Mouse (Mus musculus) heart, adult 8-10 months (tissue): Measurements from ENCODE around the gene Krt18. TPM values are rescaled to one million over a fixed set of nuclear protein-coding genes. Genes with fewer than 3 reads are reported as not detected.

Source experiments
- DNase-seq: peaks from one replicate; pipeline ENCODE4 v3.0.0; 2022; ENCODE audit warnings: low spot score
- total RNA-seq, 4 experiments: library from RNA; stranded (reverse); gene quantifications; 2 replicates each; pipeline ENCODE4 v1.2.4; 2022

The Krt18 gene
- total RNA-seq, 4 experiments from 2014 or later = 1.9 to 3.9 (median 2.5) TPM

DNA sequence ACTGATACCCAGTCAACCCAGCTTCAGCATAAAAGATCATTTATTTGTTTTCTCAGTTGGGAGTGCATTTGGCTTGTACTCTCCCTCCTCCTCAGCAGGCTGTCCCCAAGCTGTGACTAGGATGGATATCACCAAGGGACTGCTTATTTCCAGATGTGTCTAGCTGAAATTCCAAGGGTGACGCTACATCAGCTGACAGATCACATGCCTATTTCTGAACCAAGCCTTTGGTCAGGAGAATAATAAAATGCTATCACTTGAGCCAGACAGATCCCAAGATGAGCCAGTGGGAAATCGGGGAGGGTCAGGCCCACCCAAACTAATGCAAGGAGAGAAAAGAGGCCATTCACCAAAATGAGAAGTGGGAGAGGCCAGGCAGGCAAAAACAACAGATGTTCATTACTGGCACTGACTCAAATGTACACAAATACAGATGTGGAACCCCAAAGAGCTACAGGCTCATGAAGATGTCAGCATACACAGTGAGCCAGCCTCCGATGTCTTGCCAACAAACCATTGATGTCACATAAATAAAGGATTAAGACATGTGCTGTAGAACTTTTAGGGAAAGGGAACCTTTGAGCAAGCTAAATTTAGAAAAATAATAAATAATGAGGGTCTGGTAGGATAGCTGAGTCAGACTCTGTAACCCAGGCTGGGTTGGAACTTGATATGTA is 17.3 kb upstream of the Krt18 start:
- no peak for DNase-seq

DNA sequence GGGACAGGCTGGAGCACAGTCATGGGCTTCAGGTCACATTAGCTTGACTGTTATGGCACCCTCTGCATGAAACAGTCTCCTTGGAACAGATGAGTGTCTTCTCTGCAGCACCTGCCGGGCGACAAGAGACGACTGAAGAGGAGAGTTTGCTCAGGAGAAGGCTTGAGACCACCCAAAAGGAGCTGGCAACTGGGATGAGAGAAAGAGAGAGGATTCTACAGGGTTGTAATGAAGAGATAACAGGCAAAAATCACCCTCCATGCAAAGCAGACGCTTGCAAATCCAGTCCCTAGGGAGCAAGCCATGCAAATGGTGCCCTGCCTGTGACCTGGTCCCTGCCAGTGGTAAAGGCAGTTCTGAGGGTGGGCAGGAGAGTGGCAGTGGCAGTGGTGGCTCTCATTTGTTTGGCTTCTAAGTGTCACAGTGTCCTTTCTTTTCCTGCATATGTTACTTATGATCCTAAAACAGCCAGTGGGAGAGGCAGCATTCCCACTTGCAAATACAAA is 15.7 kb upstream of the Krt18 start:
- no peak for DNase-seq

DNA sequence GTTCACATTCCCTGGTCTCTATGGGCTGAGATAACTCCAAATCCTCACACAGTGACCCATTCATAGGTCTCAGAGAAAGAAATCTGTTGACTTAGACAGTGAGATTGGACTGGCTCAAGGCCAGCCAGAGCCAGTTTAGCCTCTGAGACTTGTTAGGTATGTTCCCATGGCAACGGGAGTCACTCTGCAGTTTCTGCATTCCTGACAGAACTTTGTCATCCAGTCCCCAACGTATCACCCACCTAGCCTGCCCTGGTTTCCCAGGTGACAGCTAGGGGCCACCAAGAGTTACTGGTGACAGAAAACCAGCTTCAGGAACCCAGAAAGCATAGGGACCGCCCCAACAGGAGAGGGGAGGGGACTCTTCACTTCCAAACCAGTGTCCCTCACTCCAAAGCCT is 14.3 kb upstream of the Krt18 start:
- DNase-seq = no peak

DNA sequence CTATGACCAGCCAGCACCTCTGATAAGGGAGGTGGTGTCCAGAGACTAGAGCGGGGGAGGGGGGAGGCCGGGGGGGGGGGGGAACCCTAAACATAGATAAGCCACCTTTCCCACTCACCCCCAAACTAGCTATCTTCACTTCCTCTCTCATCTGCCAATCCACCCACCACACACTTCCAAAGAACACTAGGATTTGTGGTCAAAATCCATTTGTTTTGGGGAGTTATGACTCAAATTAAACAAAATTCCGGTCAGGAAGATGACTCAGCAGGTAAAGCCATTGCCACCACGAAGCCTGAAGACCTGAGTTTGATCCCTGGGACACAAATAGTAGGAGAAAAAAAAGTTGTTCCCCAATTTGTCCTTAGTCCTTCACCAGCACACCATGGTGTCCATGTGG is 13.1 kb upstream of the Krt18 start:
- no peak for DNase-seq

DNA sequence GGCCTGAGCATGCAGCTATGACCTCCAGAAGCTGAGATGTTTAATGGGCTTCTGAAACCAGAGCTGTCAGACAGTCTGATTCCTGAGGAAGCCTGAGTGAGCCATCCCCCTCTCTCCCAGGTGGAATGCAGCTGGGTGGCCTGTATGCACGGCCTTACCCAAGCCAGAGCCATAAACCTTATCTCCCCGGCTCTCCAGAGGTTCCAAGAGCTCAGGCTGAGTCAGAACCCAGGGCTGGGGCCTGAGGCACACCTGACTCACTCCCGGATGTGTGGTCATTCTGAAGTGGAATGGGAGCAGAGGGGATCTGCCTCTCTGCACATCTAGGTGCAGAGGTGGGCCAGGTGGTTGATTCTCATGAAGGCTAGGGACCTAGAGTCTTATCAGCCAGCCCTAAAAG is 11.9 kb upstream of the Krt18 start:
- DNase-seq = no peak

DNA sequence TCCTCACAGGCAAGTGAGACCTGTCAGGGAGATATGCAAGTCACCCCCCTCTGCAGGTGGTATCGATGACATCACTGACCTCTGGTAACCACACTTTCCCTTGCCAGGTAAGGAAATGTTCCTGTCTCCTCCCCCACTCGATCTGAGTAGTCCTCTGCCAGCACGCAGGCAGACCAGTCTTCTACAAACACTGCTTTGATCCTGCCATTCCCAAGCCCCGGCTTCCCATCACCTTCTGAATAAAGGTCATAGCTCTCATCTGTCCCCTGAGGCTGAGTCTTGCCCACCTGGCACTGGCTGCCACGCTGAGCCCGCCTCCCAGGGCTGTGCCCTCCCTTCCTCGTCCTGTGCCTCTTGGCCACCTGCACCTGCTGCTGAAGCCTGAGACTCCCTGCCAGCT is 11.2 kb upstream of the Krt18 start:
- DNase-seq = no peak

DNA sequence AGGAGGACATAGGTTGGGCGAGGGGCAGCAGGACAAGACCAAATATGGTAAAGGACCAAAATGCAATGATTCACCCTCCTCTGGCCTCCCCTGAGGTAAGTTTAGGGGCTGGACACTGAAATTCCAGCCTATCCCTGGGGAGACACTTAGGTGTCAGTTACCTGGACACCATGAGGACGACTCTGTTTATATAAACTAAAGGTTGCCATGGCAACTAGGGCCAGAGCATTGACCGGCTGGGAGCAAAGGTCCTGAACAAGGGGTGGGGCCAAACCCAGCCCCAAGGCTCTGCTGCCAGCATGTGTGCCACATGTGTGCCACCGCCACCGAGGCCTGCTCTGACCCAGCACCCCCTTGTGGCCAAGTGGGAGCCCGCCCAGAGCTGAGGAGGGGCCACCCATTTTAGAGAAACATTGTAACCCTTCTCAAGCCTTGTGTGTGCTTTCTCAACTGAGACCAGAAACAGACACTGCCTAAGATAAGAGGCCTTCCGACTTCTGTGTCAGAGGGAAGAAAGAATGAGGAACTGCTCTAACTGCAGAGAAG is 10.0 kb upstream of the Krt18 start:
- DNase-seq = no peak

DNA sequence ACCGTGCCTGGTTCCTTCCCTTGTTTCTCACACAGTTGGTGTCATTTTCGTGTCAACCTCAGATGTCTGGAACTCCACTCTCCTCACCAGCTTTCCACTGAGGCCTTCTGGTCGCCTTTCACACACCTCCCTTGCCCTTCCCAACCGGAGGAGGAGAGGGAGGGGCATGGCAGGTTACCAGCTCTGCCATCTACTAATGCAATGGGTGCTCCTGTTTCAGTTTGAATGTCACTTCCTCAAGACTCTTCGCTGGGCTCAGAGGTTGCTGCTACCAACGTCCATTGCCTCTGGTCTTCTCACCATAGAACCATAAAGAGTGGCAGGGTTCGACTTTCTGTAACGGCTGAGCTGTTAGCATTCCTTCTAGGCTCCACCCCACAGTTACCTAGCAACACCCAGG is 5.5 kb upstream of the Krt18 start:
- no peak for DNase-seq

DNA sequence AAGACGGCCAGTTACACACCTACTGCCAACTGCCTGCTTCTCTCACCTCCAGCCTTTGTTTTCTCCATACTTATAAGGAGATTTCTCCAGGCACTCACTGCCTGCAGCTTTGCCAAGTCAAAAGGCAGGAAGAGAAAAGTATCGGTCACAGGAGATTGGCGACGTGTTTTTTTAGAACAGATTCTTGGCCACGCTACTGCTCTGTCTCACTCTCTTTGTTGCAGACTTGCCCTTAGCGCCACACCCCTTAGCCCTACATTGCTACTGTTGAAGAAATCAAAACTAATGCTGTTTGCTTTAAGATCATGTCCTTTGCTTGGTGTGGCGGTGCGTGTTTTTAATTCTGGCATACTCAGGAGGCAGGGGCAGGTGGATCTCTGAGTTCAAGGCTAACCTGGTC is 4.1 kb upstream of the Krt18 start:
- DNase-seq = no peak

DNA sequence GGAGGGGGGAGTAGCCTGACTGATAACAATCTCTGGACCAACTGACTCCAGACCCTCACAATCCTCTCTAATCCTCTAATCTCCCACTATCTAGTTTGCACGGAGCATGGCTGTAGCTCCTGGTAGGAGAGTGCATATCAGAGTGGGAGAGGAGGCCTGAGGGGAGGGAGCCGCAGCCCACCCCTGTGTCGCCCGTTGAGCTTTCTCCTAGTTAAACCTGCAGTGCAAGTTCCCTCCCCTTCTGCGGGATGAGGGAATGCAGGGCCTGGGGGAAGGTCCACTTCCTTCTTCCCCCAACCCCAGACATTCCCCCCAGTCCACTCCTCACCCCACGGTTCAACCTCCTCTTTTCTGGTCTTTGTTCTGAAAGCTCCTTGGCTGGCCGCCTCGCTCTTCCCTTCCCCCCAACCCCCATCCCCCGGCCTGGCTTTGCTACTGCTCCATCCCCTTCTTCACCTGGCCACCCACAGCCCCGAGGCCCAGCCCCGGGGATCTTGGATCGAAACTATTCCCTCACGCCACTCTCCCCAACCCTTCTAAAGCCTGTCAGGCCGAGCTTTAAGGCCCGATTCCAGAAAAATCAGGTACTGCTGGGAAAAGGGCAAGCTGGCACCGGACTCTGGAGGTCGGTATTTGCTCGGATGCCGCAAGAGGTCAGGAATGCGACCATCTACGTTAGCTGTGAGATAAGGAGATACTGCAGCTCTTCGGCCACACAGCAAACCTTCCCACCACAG is 2.7 kb upstream of the Krt18 start:
- no peak for DNase-seq

DNA sequence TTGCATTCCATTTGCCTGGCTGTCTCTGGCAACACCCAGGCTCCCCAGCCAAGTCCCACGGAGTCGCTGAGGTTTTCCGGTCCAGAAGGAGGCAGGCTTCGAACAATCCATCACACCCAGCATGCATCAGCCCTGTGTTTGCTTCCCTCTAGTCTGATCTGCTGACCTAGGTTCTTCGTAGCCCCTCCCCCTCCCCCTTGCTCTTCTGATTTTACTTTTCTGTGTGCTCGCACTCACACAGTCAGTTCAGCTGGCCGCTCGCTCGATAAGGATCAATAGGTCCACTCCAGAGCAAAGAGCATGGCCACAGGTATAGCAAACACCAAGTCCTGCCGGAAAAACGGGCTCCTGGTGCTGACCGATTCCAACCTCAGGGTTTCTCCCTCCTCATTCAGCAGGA is 1.6 kb upstream of the Krt18 start:
- no peak for DNase-seq

DNA sequence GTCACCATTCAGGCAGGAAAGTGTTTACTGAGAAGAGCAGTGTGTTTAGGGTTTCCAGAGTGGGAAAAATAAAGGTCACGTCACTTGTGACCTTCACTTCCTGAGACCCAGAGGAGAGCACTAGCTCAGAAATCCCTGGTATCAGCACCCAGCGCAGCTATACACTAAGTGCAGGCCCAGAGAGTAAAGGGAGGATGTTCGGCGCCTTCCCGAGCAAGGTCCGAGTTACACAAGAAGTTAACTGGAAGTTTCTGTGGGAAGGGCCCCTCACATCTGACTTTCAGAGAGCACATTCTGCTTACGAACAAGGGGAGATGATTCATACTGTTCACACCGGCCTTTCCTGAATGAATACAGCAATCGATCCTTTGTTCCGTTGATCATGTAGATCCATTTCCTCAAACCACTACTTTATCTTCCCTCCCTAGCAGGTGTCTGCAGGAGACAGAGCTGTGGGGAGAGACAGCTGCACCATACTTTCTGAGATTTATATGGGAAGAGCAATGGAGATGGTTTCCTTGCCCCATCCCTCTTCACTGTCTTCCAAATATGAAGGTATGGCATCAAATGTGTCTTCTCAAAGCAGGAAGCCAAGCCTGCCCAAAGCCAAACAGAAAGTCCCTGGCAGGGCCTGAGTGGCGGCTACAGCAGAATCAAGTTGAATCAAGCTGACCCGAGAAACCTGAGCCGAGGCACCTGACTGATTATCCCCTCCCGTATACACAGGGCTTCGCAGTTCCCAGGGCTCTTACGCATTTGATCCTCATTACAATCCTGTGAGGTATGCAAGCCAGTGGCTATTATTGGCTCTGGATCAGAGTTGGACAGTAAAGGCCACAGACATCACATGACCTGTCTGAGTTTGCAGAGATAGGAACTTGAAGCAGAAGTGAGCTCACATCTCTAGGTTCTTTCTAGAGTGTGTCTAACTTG is 6.4 kb downstream of the Krt18 start:
- no peak for DNase-seq

DNA sequence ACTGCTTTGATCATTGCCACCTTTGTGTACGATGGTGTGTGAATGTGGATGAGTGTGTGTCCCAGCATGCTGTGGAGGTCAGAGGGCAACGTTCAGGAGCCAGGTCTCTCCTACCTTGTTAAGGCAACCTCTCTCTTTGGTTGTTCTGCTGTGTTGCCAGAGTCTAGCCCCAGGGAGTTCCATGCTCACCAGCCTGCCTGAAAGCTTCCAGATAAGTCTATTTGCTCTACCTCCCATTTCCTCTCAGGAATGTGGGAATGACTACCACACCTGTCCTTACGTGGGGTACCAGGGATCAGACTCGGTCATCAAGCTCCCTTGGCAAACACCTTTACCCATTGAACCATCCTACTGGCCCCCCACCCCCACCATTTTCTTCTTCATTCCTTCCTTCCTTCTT is 12.3 kb downstream of the Krt18 start:
- DNase-seq = no peak

DNA sequence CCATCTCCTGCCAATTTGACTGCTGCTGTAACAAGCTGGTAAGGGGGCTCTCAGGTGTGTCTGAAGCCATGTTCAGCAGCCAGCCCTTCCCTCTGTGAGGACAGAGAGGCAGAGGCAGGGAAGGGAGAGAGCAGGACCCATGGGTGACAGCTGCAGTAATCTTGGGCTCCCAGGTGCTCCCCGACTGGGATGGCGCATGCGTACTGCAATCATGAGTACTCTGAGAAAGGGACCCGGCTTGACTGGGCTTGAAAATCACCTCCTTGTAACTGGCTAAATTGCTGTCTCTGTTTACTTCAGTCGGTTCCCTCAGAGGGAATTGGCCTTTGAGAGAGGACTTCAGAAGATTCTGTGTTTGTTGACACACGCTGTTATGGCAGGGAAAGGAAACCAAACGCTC is 14.0 kb downstream of the Krt18 start:
- DNase-seq = no peak

DNA sequence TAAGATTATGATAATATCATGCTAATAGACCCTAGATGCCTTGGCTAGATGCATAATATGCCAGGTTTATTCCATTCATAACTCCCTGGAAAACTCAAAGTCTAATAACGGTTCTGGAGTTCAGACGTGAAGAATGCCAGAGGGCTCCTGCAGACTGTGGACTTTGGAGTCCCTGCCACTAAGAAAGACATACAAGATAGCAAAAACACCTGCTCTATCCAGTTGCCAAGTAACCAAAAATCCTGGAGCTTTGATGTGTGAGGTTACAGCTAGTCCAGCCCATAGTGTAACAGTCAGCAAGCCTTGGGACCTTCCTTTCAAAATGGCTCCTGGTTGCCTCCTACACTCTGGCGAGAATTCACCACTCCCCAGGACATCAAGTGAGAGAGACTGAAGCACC is 16.8 kb downstream of the Krt18 start:
- DNase-seq = no peak

DNA sequence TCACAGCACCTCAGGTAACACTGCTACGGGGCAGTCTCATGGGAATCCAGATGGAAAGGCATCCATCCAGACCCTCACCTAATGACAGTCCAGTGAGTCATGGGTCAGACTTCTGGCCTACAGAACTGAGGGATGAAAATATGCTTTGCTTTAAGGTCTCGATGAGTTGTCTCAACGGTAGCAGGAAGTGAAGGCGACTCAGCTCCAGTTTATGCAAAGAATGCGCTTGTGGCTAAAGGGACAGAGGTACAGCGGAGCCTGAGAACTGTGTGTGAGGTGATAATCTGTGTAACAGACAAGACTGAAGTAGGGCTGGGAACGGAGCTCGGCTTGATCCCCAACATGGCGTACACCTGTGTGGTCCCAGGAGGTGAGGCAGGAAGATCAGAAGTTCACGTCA is 17.7 kb downstream of the Krt18 start:
- DNase-seq = no peak

DNA sequence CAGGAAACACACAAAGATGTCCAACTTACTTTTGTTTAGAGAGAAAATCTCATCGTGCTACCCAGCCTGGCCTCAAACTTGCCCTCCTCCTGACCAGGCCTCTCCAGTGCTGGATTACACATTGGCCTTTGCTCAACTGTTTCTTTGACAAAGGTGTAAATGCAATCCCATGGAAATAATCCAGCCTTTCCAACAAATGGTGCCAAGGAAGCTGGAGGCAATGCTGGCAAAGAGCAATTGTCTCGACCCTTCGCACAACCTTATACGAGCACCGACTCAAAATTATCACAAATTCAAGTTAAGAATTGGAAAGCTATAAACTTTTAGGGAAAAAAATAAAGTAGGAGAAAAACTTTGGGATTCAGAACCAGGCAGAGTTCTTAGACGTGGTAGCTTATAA is 20.0 kb downstream of the Krt18 start:
- DNase-seq = no peak

DNA sequence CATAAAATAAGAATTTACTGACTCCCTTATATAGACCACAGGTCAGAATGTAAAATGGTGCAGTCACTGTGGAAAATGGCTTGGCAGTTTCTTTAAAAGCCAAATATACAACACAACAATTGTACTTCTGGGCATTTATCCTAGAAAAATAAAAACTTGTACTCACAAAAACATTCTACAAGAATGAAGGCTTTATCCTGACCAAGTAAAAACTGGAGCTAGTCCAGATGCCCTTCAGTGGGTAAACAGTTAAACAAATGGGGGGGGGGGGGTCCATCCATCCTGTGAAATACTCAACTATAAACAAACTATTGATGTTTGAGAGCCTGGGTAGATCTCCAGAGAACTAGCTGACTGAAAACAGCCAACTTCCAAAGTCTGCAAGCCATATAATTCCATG is 21.9 kb downstream of the Krt18 start:
- no peak for DNase-seq

DNA sequence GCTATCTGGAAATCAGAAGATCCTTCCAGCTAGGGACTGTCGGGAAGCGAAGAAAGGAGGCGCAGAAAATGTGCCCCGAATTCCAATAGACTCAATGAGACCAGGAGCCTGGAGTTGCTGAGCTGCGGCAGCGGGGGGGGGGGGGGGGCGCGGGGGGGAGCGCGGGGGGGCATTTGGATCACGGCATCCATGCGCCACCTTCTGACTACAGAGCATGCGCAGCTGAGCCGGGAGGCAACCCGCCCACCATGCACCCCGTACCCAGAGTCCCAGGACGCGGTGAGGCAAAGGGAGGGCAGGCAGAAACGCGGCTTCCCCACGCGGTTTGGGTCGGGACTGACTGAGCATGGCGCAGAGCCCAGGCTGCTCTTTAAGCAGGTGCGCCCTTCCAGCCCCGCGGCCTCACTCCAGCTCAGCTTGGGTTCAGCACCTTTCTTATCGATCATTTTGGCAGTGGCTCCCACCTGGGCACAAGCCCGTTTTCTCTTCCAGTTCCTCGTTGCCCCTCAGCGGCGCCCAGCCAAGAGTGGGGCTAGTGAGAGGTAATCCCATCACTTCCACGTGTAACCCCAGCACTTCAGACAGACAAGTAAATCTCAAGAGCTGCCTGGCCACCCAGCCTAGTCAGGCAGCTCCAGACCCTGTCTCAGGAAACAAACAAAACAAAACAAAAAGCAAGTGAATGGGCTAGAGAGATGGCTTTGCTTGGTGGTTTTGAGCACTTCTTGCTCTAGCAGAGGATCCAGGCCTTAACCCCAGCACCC is 24.1 kb downstream of the Krt18 start:
- no peak for DNase-seq

DNA sequence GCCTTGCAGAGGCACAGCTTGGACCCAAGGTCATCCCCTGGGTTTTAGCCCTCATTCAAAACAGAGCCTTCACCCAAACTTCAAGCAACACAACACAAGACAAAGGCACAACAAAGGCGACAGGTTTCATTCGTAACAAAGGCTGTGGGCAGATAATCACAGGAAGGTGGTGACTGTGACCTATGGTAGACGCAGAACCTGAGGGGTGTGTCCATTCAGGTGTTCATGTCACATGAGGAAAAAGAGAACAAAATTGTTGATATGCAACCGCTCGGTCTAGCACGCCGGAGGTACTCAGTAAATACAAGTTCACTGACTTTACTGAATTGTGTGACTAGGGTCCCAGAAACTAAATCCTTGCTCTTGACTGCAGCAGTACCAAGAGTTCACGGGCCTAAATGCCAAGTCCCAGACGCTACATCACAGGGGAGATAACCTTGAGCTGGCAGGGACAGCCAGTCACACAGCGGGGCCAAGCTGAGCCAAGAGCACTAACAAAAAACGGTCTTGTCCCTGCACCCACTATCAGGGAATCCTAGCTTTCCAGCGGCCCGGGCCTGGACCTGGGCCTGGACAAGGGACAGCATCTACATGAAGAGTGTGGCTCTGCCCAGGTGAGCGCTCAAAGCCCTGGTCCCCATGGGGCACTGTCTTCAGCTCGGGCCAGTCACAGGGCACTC is 28.7 kb downstream of the Krt18 start:
- no peak for DNase-seq
